Mouse (Mus musculus) heart, postnatal 4 days (tissue): ENCODE results near the gene Cdc123. TPM values are rescaled to one million over a fixed set of nuclear protein-coding genes. Genes with fewer than 3 reads are reported as not detected.

ENCODE experiments used
- DNase-seq: peaks from one replicate; pipeline ENCODE4 v3.0.0; 2021
- total RNA-seq, 2 experiments: library from RNA; stranded (reverse); gene quantifications; 2 replicates each; pipeline ENCODE4 v1.2.3; 2021

Gene Cdc123
- total RNA-seq = 100 to 1,000 TPM in 1 of 2 experiments, 10 to 100 TPM in 1; 93.8 to 111 TPM

DNA sequence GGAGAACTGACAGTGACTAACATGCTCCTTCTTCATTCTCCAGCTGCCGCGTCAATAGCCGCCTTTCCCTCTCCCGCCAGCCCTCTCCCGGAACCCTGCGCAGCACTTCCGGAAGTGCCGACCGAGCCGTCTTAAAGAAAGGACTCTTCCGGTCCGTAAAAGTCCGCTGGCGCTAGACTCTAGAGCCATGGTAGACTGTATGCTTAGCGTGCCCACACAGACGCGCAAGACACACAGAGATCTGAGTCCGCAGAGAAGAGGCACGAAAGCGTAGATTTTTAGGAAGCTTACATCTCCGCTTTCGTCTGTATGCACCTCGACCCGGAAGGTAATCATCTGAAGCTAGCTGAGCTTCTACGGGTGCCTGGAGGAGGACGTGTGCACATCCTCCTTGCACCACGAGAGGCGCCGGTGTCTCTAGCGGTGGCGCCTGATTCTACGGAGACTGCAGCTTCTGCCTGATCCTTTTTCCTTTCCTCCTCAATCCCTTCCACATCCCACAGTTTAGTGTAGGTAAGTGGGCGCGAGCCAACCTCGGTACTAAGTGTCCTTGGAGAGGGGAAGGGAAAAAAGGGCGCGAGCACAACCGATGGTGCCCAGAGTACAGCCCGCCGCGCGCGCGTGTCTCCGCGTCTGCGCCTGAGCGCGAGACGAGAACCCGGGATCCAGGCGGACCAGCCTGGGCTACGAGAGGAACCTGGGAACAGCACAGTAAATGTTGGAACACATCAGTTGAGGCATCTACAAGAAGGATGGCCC is at the start of gene Cdc123, which contains the start of gene Nudt5:
Cdc123 (minus strand) TSS at position 292 of the 759 bp plus-strand sequence.
Nudt5 (plus strand) TSS at position 147 of the 759 bp plus-strand sequence.
- peak; percentile 87 for DNase-seq

DNA sequence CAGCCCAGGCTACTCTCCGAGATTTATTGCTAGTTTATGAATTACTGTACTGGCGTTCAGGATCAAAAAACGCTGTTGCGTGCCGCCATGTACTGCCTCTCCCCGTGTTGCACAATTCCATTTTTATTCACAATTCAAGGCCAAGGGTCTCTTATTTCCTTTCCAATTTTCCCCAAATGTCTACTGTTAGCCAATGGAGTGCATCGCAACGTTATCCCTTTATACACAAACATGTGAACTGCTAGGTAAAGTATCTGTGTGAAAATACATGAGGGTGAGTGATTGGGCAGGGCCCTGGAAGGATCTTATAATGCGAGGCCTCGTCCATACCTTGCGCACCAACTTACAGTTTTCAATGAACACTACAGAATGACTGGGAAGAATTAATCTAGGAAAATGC is 49.3 kb upstream of the Cdc123 start:
- DNase-seq = no peak

- DNase-seq = no peak
Observed at GRCm38 (mm10) chr2:5889412-5889811, 44.4 kb upstream of the Cdc123 start.

GRCm38 (mm10) chr2:5888865-5889264 is 43.9 kb upstream of the Cdc123 start:
- no peak for DNase-seq

GRCm38 (mm10) chr2:5877446-5877845 is 32.5 kb upstream of the Cdc123 start:
- no peak for DNase-seq

DNA sequence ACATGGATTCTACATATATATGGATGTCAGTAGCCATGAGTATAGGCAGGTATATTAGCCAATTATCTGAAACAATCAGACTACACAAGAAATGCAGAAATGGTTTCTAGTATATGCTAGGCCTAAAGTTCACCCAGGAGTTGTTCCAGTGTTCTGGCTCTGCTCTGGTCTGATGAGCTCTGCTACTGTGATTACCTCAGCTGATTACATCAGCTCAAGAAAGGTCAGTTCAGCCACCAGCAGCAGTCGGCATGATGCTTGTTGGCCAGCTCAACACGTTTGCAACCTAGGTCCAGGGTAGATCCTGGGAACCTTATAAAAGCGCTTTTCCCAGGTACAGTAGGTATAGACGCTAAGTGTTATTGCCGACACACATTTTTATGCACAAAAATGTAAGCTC is 24.8 kb upstream of the Cdc123 start:
- DNase-seq = no peak

DNA sequence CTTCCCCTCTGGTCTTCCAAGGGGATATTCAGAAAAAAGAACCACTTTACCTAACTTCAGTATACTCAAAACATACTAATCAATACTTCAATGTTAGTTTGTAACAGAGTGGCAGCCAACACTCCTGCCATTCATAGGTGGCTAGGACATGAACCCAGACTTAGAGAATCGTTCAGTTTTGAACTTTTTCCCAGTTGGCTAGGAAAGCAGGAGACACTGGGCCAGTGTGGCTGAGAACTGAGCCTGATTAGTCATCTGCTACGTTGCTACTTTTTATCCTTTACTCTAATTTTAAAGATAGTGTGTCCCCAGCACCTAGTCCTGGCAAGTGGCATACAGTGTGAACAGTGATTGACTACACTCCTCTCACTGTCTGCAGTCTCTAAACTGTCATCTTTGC is 22.7 kb upstream of the Cdc123 start:
- no peak for DNase-seq

GRCm38 (mm10) chr2:5862834-5863233 is 17.9 kb upstream of the Cdc123 start, which contains the start of gene Gm13199:
Gene Gm13199 (minus strand): TSS chr2:5862934.
- no peak for DNase-seq

DNA sequence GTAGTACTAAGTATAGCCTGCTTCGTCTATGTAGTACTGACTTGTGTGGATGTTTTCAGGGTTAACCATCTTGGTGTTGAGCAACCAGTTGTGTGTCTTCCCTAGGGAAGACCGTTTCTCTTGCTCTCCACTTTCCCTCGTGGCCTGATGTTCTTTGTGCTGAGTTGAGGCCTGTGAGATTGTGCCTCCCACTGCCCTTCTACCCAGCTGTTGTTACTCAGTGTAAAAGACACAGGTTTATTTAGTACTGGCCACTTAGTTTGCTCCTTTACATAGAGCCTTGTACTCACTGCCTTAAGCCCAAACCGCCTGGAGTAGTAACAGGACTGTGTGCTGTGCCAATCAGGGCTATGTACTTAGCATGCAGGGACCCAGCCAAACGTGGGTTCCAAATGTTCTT is 6.9 kb upstream of the Cdc123 start:
- no peak for DNase-seq

- no peak for DNase-seq
Observed at GRCm38 (mm10) chr2:5851116-5851515, 6.2 kb upstream of the Cdc123 start.

GRCm38 (mm10) chr2:5845826-5846225 is 862 bp upstream of the Cdc123 start:
- DNase-seq = no peak

- DNase-seq = no peak
Observed at GRCm38 (mm10) chr2:5844181-5844872, 637 bp downstream of the Cdc123 start.

GRCm38 (mm10) chr2:5840815-5841214 is 4.1 kb downstream of the Cdc123 start:
- no peak for DNase-seq

- no peak for DNase-seq
Observed at GRCm38 (mm10) chr2:5825265-5825913, 19.6 kb downstream of the Cdc123 start.

- no peak for DNase-seq
Observed at GRCm38 (mm10) chr2:5824685-5825084, 20.3 kb downstream of the Cdc123 start.

DNA sequence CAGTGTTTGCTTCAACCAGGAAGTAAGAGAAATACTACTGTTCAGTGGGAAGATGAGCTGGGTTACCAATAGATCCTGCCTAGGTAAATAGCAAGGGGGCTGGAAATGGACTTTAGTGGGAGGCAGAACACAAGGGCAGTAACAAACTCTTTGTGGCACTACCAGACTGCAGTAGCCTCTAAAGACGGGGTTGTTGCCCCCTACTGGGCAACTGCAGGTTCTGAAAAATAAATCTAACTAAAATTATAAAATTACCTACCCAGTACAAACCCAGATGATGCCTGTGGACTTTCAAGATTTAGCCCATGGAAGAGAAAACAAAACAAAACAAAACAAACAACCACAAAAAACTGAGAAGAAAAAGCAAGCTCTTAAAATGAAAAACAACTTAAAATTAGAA is 20.8 kb downstream of the Cdc123 start:
- DNase-seq = no peak

- DNase-seq = no peak
Observed at GRCm38 (mm10) chr2:5822449-5822848, 22.5 kb downstream of the Cdc123 start.

- DNase-seq = no peak
Observed at GRCm38 (mm10) chr2:5821264-5821663, 23.7 kb downstream of the Cdc123 start.

DNA sequence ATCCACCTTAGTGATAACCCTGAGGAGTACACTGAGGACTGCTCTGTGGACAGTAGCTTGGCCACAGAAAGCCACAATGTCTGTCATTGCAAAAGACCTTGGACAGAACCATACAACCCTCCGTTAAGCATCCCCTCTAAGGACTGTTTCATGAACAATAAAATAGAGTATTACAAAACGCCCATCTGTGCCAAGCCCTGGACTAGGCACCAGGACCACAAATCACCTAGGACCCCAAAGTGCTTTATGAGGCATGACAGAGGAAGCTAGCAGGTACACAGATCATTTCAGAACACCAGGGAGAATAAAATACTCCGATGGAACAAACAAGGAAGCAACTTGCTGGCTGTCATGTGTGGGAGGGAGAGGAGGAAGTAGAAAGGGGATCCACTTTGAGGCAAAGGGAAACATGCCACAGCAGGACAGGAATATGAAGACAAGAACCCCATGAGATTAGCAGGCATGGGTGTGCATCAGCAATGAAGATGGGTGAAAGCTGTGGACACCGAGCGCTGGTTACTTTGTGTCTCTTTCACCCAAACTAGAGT is 33.7 kb downstream of the Cdc123 start:
- no peak for DNase-seq

DNA sequence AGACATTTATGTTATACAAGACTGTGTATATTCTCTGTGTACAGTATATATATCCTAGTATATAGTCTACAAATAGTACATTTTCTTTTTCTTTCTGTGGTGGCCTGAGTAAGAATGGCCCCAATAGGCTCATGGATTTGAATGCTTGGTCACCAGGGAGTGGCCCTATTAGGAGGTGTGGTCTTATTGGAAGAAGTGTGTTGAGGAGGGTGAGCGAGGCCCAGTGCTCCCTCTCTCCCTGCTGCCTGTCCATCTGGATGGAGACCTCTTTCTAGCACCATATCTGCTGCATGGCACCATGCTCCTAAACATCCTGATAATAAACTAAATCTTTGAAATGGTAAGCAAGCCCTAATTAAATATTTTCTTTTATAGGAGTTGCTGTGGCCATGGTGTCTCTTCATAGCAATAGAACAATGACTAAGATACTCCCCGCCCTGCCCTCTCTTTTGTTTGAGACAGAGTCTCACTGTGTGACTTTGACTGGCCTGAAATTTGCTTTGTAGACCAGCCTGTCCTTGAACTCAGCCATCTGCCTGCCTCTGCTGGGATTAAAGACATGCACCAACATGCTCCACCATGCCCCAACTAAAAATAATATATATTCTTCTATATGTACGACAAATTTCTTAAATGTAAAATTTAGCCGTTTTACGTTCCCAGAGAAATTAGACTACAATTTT is 34.8 kb downstream of the Cdc123 start:
- no peak for DNase-seq

DNA sequence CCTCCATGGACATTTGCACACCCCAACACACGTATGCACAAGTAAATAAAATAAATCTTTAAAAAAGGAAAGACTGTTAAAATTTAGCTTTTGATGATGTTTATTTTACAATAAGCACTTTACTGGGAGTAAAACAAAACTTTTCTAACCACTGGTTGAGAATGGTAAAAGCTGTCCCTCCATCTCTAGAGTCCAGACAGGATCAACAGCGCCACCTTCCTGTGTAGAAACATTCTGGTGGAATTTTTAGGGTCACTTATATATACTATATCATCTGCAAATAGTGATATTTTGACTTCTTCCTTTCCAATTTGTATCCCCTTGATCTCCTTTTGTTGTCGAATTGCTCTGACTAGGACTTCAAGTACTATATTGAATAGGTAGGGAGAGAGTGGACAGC is 38.8 kb downstream of the Cdc123 start:
- peak; percentile 30 for DNase-seq

DNA sequence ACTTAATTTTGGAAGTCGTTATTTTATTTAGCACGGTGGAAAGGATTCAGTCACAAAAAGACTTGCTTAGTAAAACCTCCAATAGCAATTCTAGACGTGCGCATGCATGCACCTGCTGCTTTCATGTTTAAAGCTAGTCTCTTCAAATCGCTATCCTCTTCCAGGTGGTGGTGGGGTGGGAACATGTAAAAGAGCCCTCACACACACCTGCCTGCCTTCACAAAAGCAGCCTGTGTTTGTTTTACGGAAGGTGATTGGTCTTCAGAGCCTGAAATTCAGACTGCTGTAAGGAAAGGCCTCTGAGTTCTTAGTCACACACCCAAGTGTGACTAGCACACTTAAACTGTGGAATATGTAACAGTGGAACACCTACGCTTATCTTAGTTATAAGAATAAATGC is 39.7 kb downstream of the Cdc123 start:
- no peak for DNase-seq
